Mouse (Mus musculus) monocyte, adult 5-6 weeks (primary cell): ENCODE results near the gene Clip1. TPM values are rescaled to one million over a fixed set of nuclear protein-coding genes. Genes with fewer than 3 reads are reported as not detected.

Source experiments
- ATAC-seq: fragments of 153-309, 156-312 bp; replicated peaks from 2 replicates; pipeline ENCODE4 v1.8.0; 2017; ENCODE audit warnings: mild to moderate bottlenecking; ENCODE audit not compliant: low TSS enrichment, insufficient number of reproducible peaks, severe bottlenecking, poor library complexity, low FRiP score
- total RNA-seq: library from RNA; stranded (forward); fragments of 200-1000, 200-491, 200-594 nt; gene quantifications from 3 replicates; pipeline ENCODE4 v1.2.3, GENCODE M21; 2017

Clip1 gene
- total RNA-seq, 1 experiment from 2014 or later = 187 TPM

DNA sequence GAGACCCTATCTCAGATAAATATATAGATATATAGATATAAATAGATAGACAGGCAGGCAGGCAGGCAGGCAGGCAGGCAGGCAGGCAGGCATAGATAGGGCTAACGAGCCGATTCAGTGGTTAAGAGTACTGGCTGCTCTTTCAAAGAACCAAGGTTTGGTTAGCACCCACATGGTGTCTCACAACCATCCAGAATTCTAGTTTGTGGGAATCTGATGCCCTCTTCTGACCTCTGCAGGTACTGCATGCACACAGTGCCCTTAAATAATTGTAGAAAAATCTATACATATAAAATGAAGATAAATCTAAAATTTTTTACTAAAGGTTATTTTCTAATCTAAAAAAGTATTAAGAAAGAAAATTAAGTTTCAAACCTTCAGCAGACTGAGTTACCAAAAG, 65.9 kb downstream of the Clip1 start:
- no peak for ATAC-seq

DNA sequence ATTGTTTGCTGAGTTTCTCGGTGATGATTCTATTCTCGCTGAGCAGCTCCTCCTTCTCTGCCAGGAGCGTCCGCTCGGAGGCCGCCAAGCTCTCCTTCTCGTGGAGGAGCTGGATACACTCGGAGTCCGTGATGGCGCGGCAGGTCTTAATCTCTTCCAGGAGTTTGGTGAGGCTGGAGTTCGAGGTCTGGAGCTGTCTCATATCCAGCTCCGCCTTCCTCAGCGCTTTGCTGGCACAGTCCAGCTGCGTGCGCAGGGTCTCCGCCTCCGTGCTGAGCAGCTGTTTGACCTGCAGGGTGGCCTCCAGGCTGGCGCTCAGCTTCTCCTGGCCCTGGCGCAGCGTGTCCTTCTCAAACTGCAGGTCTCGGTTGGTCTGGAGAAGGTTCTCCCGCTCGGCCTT, 70.2 kb downstream of the Clip1 start:
- ATAC-seq = no peak

DNA sequence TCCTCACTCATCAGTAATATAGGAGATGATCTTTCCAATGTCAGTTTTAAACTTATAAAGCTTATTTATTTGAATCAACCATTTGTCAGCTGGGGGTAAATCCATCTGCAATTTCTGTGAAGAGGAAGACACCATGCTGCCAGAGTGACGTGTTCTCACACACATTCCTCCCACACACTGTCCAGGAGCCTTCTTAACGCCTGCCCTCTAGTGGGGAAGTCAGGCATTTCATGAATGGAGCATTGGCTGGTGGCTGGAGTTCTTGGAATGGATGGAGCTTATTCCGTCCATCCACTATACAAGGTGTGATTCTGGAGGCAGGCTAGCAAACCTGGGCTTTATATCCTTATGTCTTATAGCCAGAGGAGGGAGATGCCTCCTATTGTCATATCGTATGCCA, 74.6 kb downstream of the Clip1 start:
- ATAC-seq = peak; percentile 69

DNA sequence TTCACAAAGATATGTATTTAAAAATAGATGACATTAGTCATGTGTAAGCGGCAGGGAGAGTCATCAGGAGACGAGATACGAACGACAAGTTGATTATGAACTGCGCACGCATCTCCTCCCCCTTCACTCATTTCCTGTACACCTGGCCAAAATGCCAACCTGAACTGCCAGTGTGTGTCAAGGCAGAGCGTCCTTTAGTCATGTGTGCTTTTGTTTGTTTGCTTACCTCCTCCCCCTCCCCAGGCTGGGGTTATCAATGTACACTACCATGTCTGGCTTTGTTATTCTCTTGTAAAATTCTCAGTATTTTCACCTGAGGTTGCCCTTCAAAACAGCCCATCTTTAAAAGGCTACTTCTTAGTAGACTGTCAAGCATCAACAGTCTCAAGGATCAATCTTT, 75.0 kb downstream of the Clip1 start:
- ATAC-seq = no peak

DNA sequence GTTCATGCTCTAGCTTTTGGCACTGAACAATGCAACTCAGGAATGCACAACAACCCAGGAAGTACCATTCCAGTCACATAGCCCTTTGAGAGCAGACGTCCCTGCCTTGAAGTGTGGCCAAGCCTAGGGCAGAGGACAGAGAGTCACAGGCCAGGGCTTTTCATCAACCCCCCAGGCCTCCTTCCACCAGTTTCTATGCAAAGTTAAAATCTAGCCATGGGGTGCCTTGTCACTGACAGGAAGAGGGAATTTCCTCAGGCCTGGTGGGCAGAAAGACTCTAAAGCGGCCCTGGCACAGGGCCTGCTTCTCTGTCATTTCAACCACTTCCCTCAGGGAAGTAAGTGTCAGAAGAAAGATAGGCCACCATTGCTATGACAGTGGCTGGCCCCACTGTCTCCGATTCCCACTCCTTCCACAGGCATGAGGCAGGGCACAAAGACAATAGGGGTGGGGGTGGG, 77.2 kb downstream of the Clip1 start:
- no peak for ATAC-seq

DNA sequence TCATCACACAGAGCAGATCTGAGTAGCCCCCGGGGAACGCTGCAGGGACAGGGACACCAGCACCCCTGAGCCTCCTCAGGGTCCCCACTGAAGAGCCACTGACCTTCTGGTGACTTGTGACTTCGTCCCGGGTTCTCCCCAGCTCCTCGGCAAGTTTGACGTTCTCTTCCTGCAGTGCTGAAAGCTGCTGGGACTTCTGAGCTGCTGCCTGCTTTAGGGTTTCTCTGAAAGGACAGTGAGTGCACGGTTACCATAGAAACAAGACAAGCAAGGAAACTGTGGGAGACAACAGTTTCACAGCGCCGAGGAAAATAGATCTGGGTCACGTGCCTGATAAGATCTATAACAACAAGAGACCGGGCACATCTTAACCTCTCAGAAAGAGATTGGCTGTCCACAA, 80.9 kb downstream of the Clip1 start:
- no peak for ATAC-seq

DNA sequence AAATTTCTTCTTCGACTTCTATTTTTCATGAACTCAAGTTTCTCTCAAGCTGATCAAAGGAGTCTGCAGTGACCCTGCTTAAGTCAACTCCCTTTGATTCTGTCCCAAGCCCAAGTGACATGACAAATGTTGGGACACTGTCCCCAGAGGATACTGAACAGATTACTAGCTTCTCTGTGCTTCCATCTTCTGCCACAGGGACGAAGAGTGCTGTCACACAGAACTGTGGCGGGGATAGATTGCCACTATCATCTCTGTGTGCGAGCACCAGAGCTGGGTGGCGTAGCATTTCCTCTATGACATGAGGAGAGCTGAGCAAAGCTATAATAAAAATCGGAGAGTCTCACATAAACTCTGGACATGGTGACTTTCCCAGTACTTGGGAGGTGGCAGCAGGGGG, 82.2 kb downstream of the Clip1 start:
- ATAC-seq = no peak

DNA sequence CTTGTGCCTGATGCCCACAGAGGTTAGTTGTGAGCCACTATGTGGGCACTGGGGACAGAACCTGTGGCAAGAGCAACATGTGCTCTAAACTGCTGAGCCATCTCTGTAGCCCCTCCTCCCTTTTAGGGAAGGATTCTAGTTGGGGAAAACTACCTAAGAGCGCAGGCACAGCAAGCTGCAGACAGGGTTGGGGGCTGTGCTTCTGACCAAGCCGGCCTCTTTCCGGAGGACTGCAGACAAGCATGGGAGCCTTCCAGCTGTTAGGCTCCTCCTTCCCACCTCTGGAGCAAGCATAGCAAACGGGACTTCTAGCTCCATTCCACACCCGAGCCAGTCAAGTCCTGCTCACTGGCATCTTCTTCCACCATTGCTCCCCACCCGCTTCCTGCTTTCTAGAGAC, 85.1 kb downstream of the Clip1 start:
- no peak for ATAC-seq

DNA sequence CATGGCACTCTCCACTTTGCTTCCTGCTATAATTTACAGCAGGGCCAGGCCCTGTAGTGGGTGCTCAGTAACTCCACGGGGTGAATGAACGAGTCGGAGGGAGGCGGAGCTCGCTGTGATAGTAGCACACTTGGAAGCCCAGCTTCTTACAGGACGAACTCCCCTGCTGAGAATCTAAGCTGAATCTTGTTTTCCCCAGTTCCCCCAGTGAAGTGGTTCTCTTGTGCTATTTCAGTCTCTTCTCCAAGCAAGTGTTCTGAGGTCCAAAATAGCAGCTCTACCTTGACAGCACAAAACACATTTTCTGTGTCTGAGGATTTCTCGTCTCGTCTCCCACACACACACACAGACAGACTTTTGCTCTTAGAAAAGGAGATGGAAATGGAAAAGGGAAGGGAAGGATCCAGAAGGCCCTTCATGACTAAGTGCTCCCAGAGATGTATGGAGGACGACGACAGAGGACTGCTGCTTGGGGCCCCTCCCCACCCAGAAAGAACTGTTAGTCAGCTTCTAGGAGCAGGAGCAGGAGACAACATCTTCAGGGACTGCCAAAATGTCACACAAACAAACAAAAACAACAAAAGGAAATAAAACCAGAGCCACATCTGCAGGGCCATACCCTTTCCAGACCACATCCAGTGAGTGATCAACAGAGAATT, 90.7 kb downstream of the Clip1 start:
- no peak for ATAC-seq

DNA sequence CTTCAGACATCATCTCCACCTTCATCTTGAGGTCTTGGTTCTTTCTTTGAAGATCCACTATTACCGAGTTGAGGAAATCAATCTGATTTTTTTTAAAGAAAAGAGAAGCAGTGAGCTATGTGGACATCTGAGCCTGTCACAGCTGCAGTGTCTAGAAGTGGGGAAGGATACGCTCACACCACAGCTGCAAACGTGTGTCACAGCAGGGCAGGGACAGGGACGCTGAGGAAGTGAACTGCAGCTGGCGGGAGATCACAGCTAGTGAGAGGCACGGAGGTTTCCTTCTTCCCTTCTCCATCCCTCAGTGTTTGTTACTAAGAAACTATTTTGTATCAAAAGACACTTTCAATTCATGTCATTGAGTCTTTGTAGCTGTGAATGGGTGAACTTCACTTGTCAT, 104.4 kb downstream of the Clip1 start:
- 0 out of 2 replicates have a peak, but pooled peaks have one; percentile 42 for ATAC-seq

DNA sequence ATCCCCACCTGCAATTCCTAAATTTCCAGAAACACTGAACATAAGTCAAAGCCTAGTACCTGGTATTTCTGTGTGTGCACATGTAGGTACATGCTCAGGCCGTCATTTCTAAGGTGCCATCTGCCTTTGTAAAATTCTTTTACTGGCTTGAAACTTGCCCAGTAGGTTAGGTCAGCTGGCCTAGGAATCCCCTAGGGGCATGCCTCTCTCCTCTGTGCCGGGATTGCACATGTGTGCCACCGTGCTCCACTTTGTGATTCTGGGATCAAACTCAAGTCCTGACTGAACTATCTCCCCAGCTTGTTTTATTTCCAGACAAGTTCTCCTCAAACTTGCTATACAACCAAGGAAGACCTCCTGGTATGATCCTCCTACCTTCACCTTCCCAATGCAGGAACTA, 107.7 kb downstream of the Clip1 start:
- no peak for ATAC-seq

DNA sequence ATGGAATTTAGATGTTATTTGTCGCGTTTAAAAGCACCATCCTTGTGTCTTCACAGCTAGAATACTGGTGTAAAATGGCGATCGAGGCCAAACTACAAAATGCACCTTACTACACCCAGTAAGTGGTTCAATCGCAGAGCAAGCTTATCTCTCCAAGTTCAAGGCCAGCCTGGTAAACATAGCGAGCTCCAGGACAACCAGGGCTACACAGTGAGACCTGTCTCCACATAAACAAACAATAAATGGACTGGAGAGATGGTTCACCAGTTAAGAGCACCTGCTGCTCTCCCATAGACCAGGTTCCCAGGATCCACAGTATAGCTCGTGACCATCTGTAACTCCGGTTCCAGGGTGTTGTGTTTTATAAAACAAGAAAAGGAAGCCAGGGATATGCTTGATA, 111.1 kb downstream of the Clip1 start:
- ATAC-seq = no peak

DNA sequence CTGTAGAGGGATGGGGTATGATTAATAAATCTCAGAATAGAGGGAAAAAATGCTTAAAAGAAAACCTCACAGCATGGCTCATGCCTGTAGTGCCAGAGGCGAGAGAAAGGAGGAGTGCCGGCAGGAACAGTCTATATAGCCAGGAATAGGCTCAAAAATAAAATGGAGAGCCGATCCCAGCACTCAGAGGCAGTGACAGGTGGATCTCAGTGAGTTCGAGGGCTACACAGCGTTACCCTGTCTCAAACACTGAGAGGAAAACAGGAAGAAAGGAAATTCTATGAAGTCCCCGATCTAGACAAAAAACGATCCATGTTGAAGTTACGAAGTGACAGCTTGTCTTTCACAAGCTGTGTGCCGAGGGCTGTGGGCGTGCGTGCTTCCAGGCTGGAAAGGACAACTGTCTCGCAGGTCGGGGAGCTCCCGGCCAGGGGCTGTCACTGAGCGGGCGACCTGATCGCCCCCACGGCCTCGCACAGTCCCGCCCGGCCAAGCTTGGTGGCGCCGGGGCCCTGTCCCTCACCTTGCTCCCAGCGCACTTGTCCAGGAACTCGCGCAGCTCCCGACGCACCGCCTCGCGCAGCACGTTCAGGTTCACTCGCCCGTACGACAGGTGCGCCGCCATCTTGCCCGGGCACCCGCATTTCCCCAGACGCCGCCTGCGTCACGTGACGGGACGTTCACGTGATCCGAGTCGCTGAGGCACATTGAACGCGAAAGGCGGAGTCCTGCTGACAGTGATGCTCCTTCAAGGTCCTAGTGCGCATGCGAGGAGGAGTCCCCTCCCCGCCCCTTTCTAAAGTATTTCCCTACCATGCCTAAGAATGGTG, 111.8 kb downstream of the Clip1 start, which contains the start of gene Vps33a:
TSS of gene Vps33a (minus strand) at position 682 of the 830 bp plus-strand sequence.
- ATAC-seq = peak; percentile 99

DNA sequence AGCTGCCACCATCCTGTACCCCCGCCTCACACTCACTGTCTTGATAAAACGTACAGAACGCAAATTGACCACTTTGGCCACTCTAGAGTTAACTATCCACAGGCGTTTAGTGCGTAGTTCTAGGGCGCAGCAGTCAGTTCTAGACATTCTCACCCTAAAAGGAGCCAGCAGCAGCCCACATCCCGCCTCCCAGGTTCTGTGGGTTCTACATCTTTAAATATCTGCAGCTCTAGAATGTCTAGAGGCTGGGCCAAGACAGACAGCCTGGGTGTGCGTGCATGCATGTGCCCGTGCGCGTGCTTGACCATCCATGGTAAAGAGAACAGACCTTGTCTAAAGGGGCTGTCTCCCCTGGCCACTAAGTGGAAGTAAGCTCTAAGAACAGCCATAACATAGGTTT, 123.3 kb downstream of the Clip1 start:
- no peak for ATAC-seq

DNA sequence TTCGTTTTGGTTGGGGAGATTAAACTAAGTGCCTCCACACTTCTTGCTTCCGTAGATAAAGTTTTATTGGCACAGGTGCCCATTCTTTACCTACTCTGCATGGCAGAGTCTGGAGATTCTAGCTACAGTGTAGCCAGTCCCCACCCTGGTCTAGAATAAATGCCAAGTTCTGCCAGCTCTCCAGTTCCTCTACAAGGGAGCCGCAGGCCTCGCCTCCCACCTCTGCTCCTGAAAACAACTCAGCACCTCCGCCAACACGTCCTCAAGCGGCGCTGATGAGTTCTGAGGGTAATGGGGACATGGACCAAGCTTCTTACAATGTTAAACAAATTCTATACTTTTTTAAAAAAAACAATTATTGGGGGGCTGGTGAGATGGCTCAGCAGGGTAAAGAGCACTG, 124.8 kb downstream of the Clip1 start:
- ATAC-seq = no peak

DNA sequence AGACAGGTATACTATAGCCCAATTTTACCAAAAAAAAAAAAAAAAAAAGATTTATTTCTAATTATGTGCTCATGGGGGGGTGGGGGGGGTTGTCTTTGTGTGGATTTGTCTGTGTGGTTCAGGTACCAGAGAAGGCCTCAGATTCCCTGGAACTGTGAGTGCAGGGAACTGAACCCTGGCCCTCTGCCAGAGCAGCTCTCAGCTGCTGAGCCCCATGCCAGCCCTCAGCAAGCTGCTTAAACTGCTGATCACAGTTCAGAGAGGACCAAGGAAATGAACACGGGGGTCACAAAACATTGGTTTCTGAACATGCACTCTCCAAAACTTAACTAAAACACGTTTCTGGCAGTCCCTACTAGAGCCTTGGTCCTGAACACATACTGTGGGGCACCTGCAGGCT, 128.0 kb downstream of the Clip1 start:
- no peak for ATAC-seq

DNA sequence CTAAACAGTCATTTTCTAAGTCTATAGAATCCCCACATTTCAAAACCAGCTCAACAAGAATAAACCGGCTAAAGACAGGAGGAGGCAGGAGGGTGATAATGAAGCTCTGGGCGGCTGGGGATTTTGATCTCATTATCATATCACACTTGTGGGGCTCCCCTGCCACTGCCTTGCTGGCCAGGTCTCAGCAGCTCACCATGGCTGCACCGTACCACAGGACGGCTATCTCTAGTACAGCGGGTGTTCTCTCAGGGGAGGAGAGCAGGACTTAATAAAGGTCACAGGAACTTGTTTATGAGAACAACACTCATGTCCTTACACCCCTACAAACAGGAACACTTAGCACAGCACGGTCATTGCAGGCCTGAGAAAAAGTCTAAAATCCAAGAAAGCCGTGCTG, 128.7 kb downstream of the Clip1 start:
- ATAC-seq = no peak

DNA sequence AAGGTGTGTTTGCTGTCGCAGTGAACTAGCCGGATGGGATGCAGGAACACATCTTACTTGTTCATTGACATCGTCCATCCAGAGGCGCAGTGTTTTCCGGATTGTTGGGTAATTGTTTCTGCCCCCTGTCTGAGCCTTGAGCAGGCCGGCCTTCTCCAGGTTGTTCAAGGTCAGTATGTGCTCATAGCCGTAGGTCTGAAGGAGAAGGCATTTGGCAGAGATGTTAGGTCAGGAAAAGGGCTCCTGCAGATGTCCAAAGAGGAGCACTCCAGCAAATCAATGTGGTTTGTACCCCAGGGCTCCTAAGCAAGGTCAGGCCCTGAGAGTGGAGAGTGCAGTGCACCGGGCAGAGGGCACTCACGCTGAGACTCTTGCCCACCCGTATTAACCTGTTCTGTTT, 150.6 kb downstream of the Clip1 start:
- no peak for ATAC-seq

DNA sequence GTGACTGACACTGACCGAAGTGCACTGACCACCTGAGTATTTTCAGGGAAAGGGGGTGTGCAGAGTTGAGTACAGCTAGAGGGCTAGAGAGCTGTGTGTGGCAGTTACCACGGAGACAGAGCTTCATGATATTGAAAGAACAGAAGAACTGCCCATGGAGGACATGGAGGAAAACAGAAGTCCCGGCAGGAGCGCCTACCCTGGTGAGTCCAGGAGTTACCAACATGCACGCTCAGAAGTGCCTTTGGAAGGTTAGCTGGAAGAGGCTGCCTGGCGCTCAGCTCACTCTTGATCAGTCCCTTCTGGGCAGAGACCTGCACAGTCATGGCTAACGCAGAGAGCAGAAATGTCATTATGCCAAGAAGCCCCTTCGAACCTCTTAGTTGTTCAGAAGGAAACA, 154.4 kb downstream of the Clip1 start:
- no peak for ATAC-seq

DNA sequence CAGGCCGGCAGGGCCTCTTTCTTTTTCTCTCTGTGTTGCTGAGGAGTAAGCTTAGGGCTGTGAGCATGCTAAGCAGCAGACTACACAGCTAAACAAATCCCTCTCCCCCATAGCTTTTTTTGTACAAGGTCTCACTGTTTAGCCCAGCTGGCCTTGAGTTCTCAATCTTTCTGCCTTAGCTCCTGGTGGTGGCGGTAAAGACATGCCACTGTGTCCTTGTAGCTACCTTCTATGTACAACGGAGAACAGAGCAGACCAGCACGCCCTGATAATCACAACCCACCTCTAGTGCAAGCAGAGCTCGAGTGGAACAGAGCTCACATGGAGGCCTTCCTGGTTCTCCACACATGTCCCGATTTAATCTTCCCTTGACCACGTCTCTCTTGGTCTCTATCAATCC, 155.8 kb downstream of the Clip1 start:
- no peak for ATAC-seq
